Mouse (Mus musculus): Measurements from ENCODE around the gene Nfe2l2. TPM values are rescaled to one million over a fixed set of nuclear protein-coding genes. Genes with fewer than 3 reads are reported as not detected.

The Nfe2l2 gene
- polyA plus RNA-seq, 1 experiment from 2014 or later = 39.4 TPM

Small RNAs within 50 kb of the gene (microRNA-seq; reads per million reads assigned to microRNA genes)
- gene Gm24574 = not detected

Other genes starting within 250 kb of the Nfe2l2 start
- 269 and 343 TPM in 2 replicates for gene Hnrnpa3, start 45.4 kb downstream of the Nfe2l2 start, polyA plus RNA-seq (2015; fragmentation: Nextera tagmentation; extraction: Ambion mirVana)
- 30.0 and 36.3 TPM in 2 replicates for gene Agps, start 127.5 kb upstream of the Nfe2l2 start, polyA plus RNA-seq (2015; fragmentation: Nextera tagmentation; extraction: Ambion mirVana)
- 8.7 and 10.5 TPM in 2 replicates for gene Ttc30b, start 233.9 kb upstream of the Nfe2l2 start, polyA plus RNA-seq (2015; fragmentation: Nextera tagmentation; extraction: Ambion mirVana)

Measured in embryonic facial prominence, embryonic 13.5 days (tissue).